Mouse (Mus musculus): Measurements from ENCODE around the gene Necab3. TPM values are rescaled to one million over a fixed set of nuclear protein-coding genes. Genes with fewer than 3 reads are reported as not detected.

The Necab3 gene
- polyA plus RNA-seq, 1 experiment: 5.1 TPM

- TF ChIP-seq CTCF (IDR thresholded peaks at IDR 0.05; ENCODE audit: low read depth, low read length) (no peak), EP300 (IDR thresholded peaks at IDR 0.05; ENCODE audit: insufficient read depth, low read depth, low read length) (no peak), POLR2A (IDR thresholded peaks at IDR 0.05; ENCODE audit: insufficient read depth, low read length) (no peak)
- peaks cover 3% of the 10 kb centered on the region for H3K4me1 ChIP-seq (ENCODE audit: control insufficient read depth, insufficient read depth, low read length)
- no peaks in the 10 kb centered on the region for H3K9me3 ChIP-seq (replicated peaks; ENCODE audit: control insufficient read depth, insufficient read depth, low read length, poor library complexity, severe bottlenecking)
- no peaks in the 10 kb centered on the region for H3K27me3 ChIP-seq (ENCODE audit: control insufficient read depth, insufficient read depth, low read length, poor library complexity, severe bottlenecking)
- H3K9ac ChIP-seq (ENCODE audit: low read depth, poor library complexity, severe bottlenecking): no peak overlapping the region
- H3K27ac ChIP-seq (ENCODE audit: insufficient read depth, low read length): no peak overlapping the region
- H3K36me3 ChIP-seq (ENCODE audit: control insufficient read depth, insufficient read depth, low read length, poor library complexity, severe bottlenecking): no peaks in the 10 kb centered on the region
- H3K4me3 ChIP-seq (ENCODE audit: low read depth, low read length): no peak overlapping the region
These were observed 19.0 kb upstream of the Necab3 start for GRCm38 (mm10) chr2:154577744-154578067.

GRCm38 (mm10) chr2:154576876-154577743 is 18.4 kb upstream of the Necab3 start:
- H3K27ac ChIP-seq (ENCODE audit: insufficient read depth, low read length): no peak overlapping the region
- no peaks in the 10 kb centered on the region for H3K36me3 ChIP-seq (ENCODE audit: control insufficient read depth, insufficient read depth, low read length, poor library complexity, severe bottlenecking)
- H3K27me3 ChIP-seq (ENCODE audit: control insufficient read depth, insufficient read depth, low read length, poor library complexity, severe bottlenecking): no peaks in the 10 kb centered on the region
- H3K9me3 ChIP-seq (replicated peaks; ENCODE audit: control insufficient read depth, insufficient read depth, low read length, poor library complexity, severe bottlenecking): no peaks in the 10 kb centered on the region
- H3K9ac ChIP-seq (ENCODE audit: low read depth, poor library complexity, severe bottlenecking): no peak overlapping the region
- no peak overlapping the region for H3K4me3 ChIP-seq (ENCODE audit: low read depth, low read length)
- TF ChIP-seq POLR2A (IDR thresholded peaks at IDR 0.05; ENCODE audit: insufficient read depth, low read length) (no peak), EP300 (IDR thresholded peaks at IDR 0.05; ENCODE audit: insufficient read depth, low read depth, low read length) (0 out of 2 replicates have a peak, but pooled peaks have one; percentile 52)
- H3K4me1 ChIP-seq (ENCODE audit: control insufficient read depth, insufficient read depth, low read length): peaks cover 3% of the 10 kb centered on the region

- no peak for TF ChIP-seq CTCF (IDR thresholded peaks at IDR 0.05; ENCODE audit: low read depth, low read length)
- no peak for TF ChIP-seq EP300 (IDR thresholded peaks at IDR 0.05; ENCODE audit: insufficient read depth, low read depth, low read length)
- no peak for TF ChIP-seq POLR2A (IDR thresholded peaks at IDR 0.05; ENCODE audit: insufficient read depth, low read length)
- no peak overlapping the region for H3K4me3 ChIP-seq (ENCODE audit: low read depth, low read length)
- no peaks in the 10 kb centered on the region for H3K27me3 ChIP-seq (ENCODE audit: control insufficient read depth, insufficient read depth, low read length, poor library complexity, severe bottlenecking)
- no peak overlapping the region for H3K27ac ChIP-seq (ENCODE audit: insufficient read depth, low read length)
- H3K9ac ChIP-seq (ENCODE audit: low read depth, poor library complexity, severe bottlenecking): no peak overlapping the region
- no peaks in the 10 kb centered on the region for H3K36me3 ChIP-seq (ENCODE audit: control insufficient read depth, insufficient read depth, low read length, poor library complexity, severe bottlenecking)
- no peaks in the 10 kb centered on the region for H3K9me3 ChIP-seq (replicated peaks; ENCODE audit: control insufficient read depth, insufficient read depth, low read length, poor library complexity, severe bottlenecking)
- peaks cover 3% of the 10 kb centered on the region for H3K4me1 ChIP-seq (ENCODE audit: control insufficient read depth, insufficient read depth, low read length)
These were observed 15.6 kb upstream of the Necab3 start for GRCm38 (mm10) chr2:154574271-154574670.

- Histone ChIP-seq H3K9ac (ENCODE audit: low read depth, poor library complexity, severe bottlenecking) (no peak overlapping the region), H3K4me1 (ENCODE audit: control insufficient read depth, insufficient read depth, low read length) (peaks cover 3% of the 10 kb centered on the region)
These were observed 14.3 kb upstream of the Necab3 start for GRCm38 (mm10) chr2:154572996-154573395.

GRCm38 (mm10) chr2:154571976-154572375 is 13.3 kb upstream of the Necab3 start:
- no peak overlapping the region for H3K27ac ChIP-seq (ENCODE audit: insufficient read depth, low read length)
- peaks cover 3% of the 10 kb centered on the region for H3K4me1 ChIP-seq (ENCODE audit: control insufficient read depth, insufficient read depth, low read length)
- no peak for TF ChIP-seq POLR2A (IDR thresholded peaks at IDR 0.05; ENCODE audit: insufficient read depth, low read length)
- H3K9me3 ChIP-seq (replicated peaks; ENCODE audit: control insufficient read depth, insufficient read depth, low read length, poor library complexity, severe bottlenecking): no peaks in the 10 kb centered on the region
- H3K9ac ChIP-seq (ENCODE audit: low read depth, poor library complexity, severe bottlenecking): no peak overlapping the region
- H3K4me3 ChIP-seq (ENCODE audit: low read depth, low read length): no peak overlapping the region
- no peaks in the 10 kb centered on the region for H3K27me3 ChIP-seq (ENCODE audit: control insufficient read depth, insufficient read depth, low read length, poor library complexity, severe bottlenecking)
- no peaks in the 10 kb centered on the region for H3K36me3 ChIP-seq (ENCODE audit: control insufficient read depth, insufficient read depth, low read length, poor library complexity, severe bottlenecking)

More at GRCm38 (mm10) chr2:154572996-154573395, 14.3 kb upstream of the Necab3 start:
- Histone ChIP-seq H3K27ac (ENCODE audit: insufficient read depth, low read length) (no peak overlapping the region), H3K4me3 (ENCODE audit: low read depth, low read length) (no peak overlapping the region), H3K9me3 (replicated peaks; ENCODE audit: control insufficient read depth, insufficient read depth, low read length, poor library complexity, severe bottlenecking) (no peaks in the 10 kb centered on the region), H3K27me3 (ENCODE audit: control insufficient read depth, insufficient read depth, low read length, poor library complexity, severe bottlenecking) (no peaks in the 10 kb centered on the region), H3K36me3 (ENCODE audit: control insufficient read depth, insufficient read depth, low read length, poor library complexity, severe bottlenecking) (no peaks in the 10 kb centered on the region)
- TF ChIP-seq EP300 (IDR thresholded peaks at IDR 0.05; ENCODE audit: insufficient read depth, low read depth, low read length) (no peak), CTCF (IDR thresholded peaks at IDR 0.05; ENCODE audit: low read depth, low read length) (no peak), POLR2A (IDR thresholded peaks at IDR 0.05; ENCODE audit: insufficient read depth, low read length) (no peak)

GRCm38 (mm10) chr2:154571266-154571665 is 12.6 kb upstream of the Necab3 start:
- no peak for TF ChIP-seq POLR2A (IDR thresholded peaks at IDR 0.05; ENCODE audit: insufficient read depth, low read length)
- no peak for TF ChIP-seq CTCF (IDR thresholded peaks at IDR 0.05; ENCODE audit: low read depth, low read length)
- no peak for TF ChIP-seq EP300 (IDR thresholded peaks at IDR 0.05; ENCODE audit: insufficient read depth, low read depth, low read length)
- H3K4me1 ChIP-seq (ENCODE audit: control insufficient read depth, insufficient read depth, low read length): peaks cover under 1% of the 10 kb centered on the region
- no peaks in the 10 kb centered on the region for H3K27me3 ChIP-seq (ENCODE audit: control insufficient read depth, insufficient read depth, low read length, poor library complexity, severe bottlenecking)
- H3K9me3 ChIP-seq (replicated peaks; ENCODE audit: control insufficient read depth, insufficient read depth, low read length, poor library complexity, severe bottlenecking): no peaks in the 10 kb centered on the region
- no peak overlapping the region for H3K27ac ChIP-seq (ENCODE audit: insufficient read depth, low read length)
- H3K4me3 ChIP-seq (ENCODE audit: low read depth, low read length): no peak overlapping the region
- H3K36me3 ChIP-seq (ENCODE audit: control insufficient read depth, insufficient read depth, low read length, poor library complexity, severe bottlenecking): no peaks in the 10 kb centered on the region
- peak overlapping the region; percentile 54; the same call in 1 of the 2 replicates for H3K9ac ChIP-seq (ENCODE audit: low read depth, poor library complexity, severe bottlenecking)
